Comparison of ENCODE assay signal across 26 mouse cellular contexts in the genomic region with DNA sequence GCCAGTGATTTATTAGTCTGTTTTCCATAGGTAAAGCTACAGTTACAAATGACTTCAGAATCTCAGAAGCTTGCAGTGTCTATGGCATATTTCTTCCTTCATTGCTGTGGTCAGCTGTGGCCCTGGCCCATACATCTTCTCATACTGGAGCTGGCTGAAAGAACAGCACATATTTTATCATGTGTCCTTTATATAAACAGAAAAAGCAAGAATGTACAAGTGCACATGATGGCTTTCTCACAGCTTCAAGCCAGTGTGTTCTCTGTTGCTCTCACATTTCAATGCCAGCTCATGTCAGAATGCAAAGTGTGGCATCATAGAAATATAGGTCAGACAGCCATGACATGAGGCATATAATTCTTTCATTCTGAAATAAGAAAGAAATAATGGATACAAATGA.
DNase-seq lines count a peak whose midpoint lies in the region; ATAC-seq and TF ChIP-seq lines count a peak whose summit lies in the region.
"Had no signal": no experiment of that assay in that cellular context is flagged by ENCODE, and none has a peak within 500 bp of the region (broad histone marks: within the 10 kb centered on the region; RNA-seq: fewer than 3 reads in every experiment).

No protein-coding gene starts in this region.

- no peak overlapping the region for H3K27ac ChIP-seq in lung, embryonic 14.5 days (ENCODE audit: low read depth)
- peak overlapping the region; percentile 3; the same call in 1 of the 2 replicates for H3K27ac ChIP-seq in lung, embryonic 16.5 days (ENCODE audit: low read length)
- no peak overlapping the region for H3K27ac ChIP-seq in midbrain, embryonic 14.5 days (replicated peaks; ENCODE audit: low read depth, low read length)
- H3K27ac ChIP-seq: embryonic facial prominence, embryonic 13.5 days; embryonic facial prominence, embryonic 15.5 days; forebrain, embryonic 13.5 days; forebrain, embryonic 15.5 days had no signal

- H3K4me1 ChIP-seq in lung, embryonic 14.5 days (ENCODE audit: insufficient read depth): no peaks in the 10 kb centered on the region
- H3K4me1 ChIP-seq in lung, embryonic 16.5 days (replicated peaks; ENCODE audit: control insufficient read depth, insufficient read depth, low read length): peaks cover 7% of the 10 kb centered on the region; the same call in 1 of the 2 replicates
- H3K4me1 ChIP-seq in midbrain, embryonic 14.5 days (ENCODE audit: control insufficient read depth, insufficient read depth, low read length): no peaks in the 10 kb centered on the region
- H3K4me1 ChIP-seq: embryonic facial prominence, embryonic 13.5 days; embryonic facial prominence, embryonic 15.5 days; forebrain, embryonic 13.5 days; forebrain, embryonic 15.5 days had no signal

- no peaks in the 10 kb centered on the region for H3K36me3 ChIP-seq in lung, embryonic 14.5 days (ENCODE audit: insufficient read depth)
- H3K36me3 ChIP-seq in lung, embryonic 16.5 days (ENCODE audit: control insufficient read depth, insufficient read depth, low read length): no peaks in the 10 kb centered on the region
- H3K36me3 ChIP-seq in midbrain, embryonic 14.5 days (ENCODE audit: control insufficient read depth, insufficient read depth, low read length): no peaks in the 10 kb centered on the region
- H3K36me3 ChIP-seq: embryonic facial prominence, embryonic 13.5 days; embryonic facial prominence, embryonic 15.5 days; forebrain, embryonic 15.5 days; G1E had no signal

- DNase-seq in lung, embryonic 14.5 days: peak; percentile 63
- no peak for DNase-seq in lung, postnatal 4 days
- no peak for DNase-seq in lung, postnatal 10 days
- DNase-seq in NIH3T3 (ENCODE audit: low read depth): peak; percentile 20
- DNase-seq in forelimb bud, embryonic 11.5 days (ENCODE audit: low read depth, low spot score): peak; percentile 5
- no peak for DNase-seq in urinary bladder, adult 2 months (ENCODE audit: low spot score)
- DNase-seq in midbrain, embryonic 14.5 days: no peak
- DNase-seq: adrenal gland, adult 2 months; adrenal gland, postnatal 10 days; adrenal gland, postnatal 25 days; B cell, adult 2 months; cerebellum, adult 11 months; cerebellum, adult 18-20 months; cerebellum, adult 8-10 months; cerebellum, adult 9-11 months; cerebellum, postnatal 14 days; cerebellum, postnatal 36 days; embryo, embryonic 11 days had no signal

- no peaks in the 10 kb centered on the region for H3K9me3 ChIP-seq in lung, embryonic 14.5 days (ENCODE audit: low read depth, low read length)
- no peaks in the 10 kb centered on the region for H3K9me3 ChIP-seq in lung, embryonic 16.5 days (ENCODE audit: control insufficient read depth, low read length)
- no peaks in the 10 kb centered on the region for H3K9me3 ChIP-seq in midbrain, embryonic 14.5 days (ENCODE audit: control insufficient read depth, low read length)
- H3K9me3 ChIP-seq: embryonic facial prominence, embryonic 13.5 days; embryonic facial prominence, embryonic 15.5 days; forebrain, embryonic 13.5 days; forebrain, embryonic 15.5 days; G1E had no signal

- no peaks in the 10 kb centered on the region for H3K27me3 ChIP-seq in lung, embryonic 14.5 days (ENCODE audit: insufficient read depth, low read length)
- H3K27me3 ChIP-seq in lung, embryonic 16.5 days (ENCODE audit: control insufficient read depth, insufficient read depth, low read depth, low read length): no peaks in the 10 kb centered on the region
- H3K27me3 ChIP-seq in midbrain, embryonic 14.5 days (ENCODE audit: control insufficient read depth, insufficient read depth, low read length): no peaks in the 10 kb centered on the region
- H3K27me3 ChIP-seq: CH12.LX; embryonic facial prominence, embryonic 13.5 days; embryonic facial prominence, embryonic 15.5 days; forebrain, embryonic 13.5 days; forebrain, embryonic 15.5 days had no signal

- H3K4me3 ChIP-seq in lung, embryonic 14.5 days (ENCODE audit: low read depth, low read length): no peak overlapping the region
- H3K4me3 ChIP-seq in lung, embryonic 16.5 days (ENCODE audit: low read length): no peak overlapping the region
- no peak overlapping the region for H3K4me3 ChIP-seq in midbrain, embryonic 14.5 days (replicated peaks; ENCODE audit: low read depth, low read length)
- H3K4me3 ChIP-seq: embryonic facial prominence, embryonic 13.5 days; embryonic facial prominence, embryonic 15.5 days; forebrain, embryonic 13.5 days; forebrain, embryonic 15.5 days had no signal

- ATAC-seq in lung, embryonic 14.5 days (ENCODE audit: insufficient read depth): peak; percentile 70; the same call in 1 of the 2 replicates
- peak; percentile 87 for ATAC-seq in lung, embryonic 16.5 days (ENCODE audit: low read depth)
- ATAC-seq in midbrain, embryonic 14.5 days (ENCODE audit: low FRiP score, low TSS enrichment): no peak
- ATAC-seq: CD4-positive, CD25-positive, alpha-beta regulatory T cell, adult 4 months; forebrain, embryonic 13.5 days; forebrain, embryonic 15.5 days had no signal

- H3K9ac ChIP-seq in lung, embryonic 14.5 days: no peak overlapping the region
- no peak overlapping the region for H3K9ac ChIP-seq in lung, embryonic 16.5 days (ENCODE audit: low read length)
- no peak overlapping the region for H3K9ac ChIP-seq in midbrain, embryonic 14.5 days (replicated peaks; ENCODE audit: low read length)
- H3K9ac ChIP-seq: embryonic facial prominence, embryonic 13.5 days; embryonic facial prominence, embryonic 15.5 days; forebrain, embryonic 13.5 days; forebrain, embryonic 15.5 days had no signal

- TF ChIP-seq CTCF in lung, embryonic 14.5 days (IDR thresholded peaks at IDR 0.05; ENCODE audit: low read depth): no peak

- H3K4me2 ChIP-seq in lung, embryonic 14.5 days: no peak overlapping the region
- no peak overlapping the region for H3K4me2 ChIP-seq in lung, embryonic 16.5 days (ENCODE audit: low read depth, low read length)
- H3K4me2 ChIP-seq in midbrain, embryonic 14.5 days (ENCODE audit: low read length): no peak overlapping the region
- H3K4me2 ChIP-seq: embryonic facial prominence, embryonic 13.5 days; embryonic facial prominence, embryonic 15.5 days; forebrain, embryonic 13.5 days; forebrain, embryonic 15.5 days had no signal

Comparison
In these comparisons a context has a peak if more than half of its experiments do, and no peak if none do; other contexts are left out.
1. DNase-seq: peak in lung, embryonic 14.5 days (single experiment), NIH3T3 (single experiment) and forelimb bud, embryonic 11.5 days (single experiment); none in lung, postnatal 4 days (0 of 2), lung, postnatal 10 days (single experiment), urinary bladder, adult 2 months (single experiment) and midbrain, embryonic 14.5 days (single experiment).